In the genomic region with DNA sequence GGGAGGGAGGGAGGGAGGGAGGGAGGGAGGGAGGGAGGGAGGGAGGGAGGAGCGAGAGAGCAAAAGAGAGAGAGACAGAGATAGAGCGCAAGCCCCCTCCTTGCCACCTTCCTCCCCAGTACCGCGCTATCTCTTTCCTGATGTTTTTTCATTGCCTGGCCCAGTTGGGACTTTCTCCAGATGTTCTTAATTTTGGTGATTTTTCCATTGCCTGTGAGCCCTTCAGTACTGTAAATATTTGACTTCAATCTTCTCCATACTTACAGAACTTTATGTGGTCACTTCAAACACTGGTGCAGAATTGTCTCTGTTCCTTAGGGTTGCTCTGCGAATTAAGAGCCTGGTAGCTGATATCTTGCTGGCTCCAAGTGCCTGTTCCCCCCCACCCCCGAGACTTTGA, we compare ENCODE assay signal across 20 mouse cellular contexts. TPM values are rescaled to one million over a fixed set of nuclear protein-coding genes. Genes with fewer than 3 reads are reported as not detected.
DNase-seq lines count a peak whose midpoint lies in the region; ATAC-seq lines count a peak whose summit lies in the region.
"Had no signal": no experiment of that assay in that cellular context is flagged by ENCODE, and none has a peak within 500 bp of the region (broad histone marks: within the 10 kb centered on the region; RNA-seq: fewer than 3 reads in every experiment).

No protein-coding gene starts in this region.

- no peak for ATAC-seq in embryonic facial prominence, embryonic 11.5 days (replicated peaks; ENCODE audit: insufficient number of reproducible peaks, low FRiP score, low TSS enrichment, low read depth)
- no peak for ATAC-seq in hindbrain, embryonic 13.5 days (ENCODE audit: low FRiP score)
- ATAC-seq in embryonic facial prominence, embryonic 12.5 days (ENCODE audit: insufficient number of reproducible peaks, insufficient read depth, low FRiP score, low TSS enrichment): peak; percentile 36; the same call in 1 of the 2 replicates
- ATAC-seq in limb, embryonic 13.5 days (ENCODE audit: low FRiP score, low read depth): no peak
- no peak for ATAC-seq in forebrain, embryonic 12.5 days (ENCODE audit: low FRiP score)
- ATAC-seq: activated CD4-positive, CD25-positive, alpha-beta regulatory T cell, adult 4 months; forebrain, embryonic 16.5 days; intestine, embryonic 16.5 days; Patski had no signal

- no peaks in the 10 kb centered on the region for H3K36me3 ChIP-seq in embryonic facial prominence, embryonic 11.5 days (replicated peaks; ENCODE audit: control insufficient read depth, insufficient read depth, low read depth, low read length)
- no peaks in the 10 kb centered on the region for H3K36me3 ChIP-seq in embryonic facial prominence, embryonic 10.5 days (replicated peaks)
- no peaks in the 10 kb centered on the region for H3K36me3 ChIP-seq in hindbrain, embryonic 10.5 days
- no peaks in the 10 kb centered on the region for H3K36me3 ChIP-seq in hindbrain, embryonic 13.5 days
- no peaks in the 10 kb centered on the region for H3K36me3 ChIP-seq in embryonic facial prominence, embryonic 12.5 days
- no peaks in the 10 kb centered on the region for H3K36me3 ChIP-seq in limb, embryonic 13.5 days
- no peaks in the 10 kb centered on the region for H3K36me3 ChIP-seq in forebrain, embryonic 12.5 days (replicated peaks)
- H3K36me3 ChIP-seq: hindbrain, embryonic 15.5 days had no signal

- no peaks in the 10 kb centered on the region for H3K27me3 ChIP-seq in embryonic facial prominence, embryonic 11.5 days (ENCODE audit: control insufficient read depth, insufficient read depth, low read length)
- H3K27me3 ChIP-seq in embryonic facial prominence, embryonic 10.5 days (replicated peaks; ENCODE audit: low read depth, poor library complexity, severe bottlenecking): no peaks in the 10 kb centered on the region; the same call in 1 of the 2 replicates
- H3K27me3 ChIP-seq in hindbrain, embryonic 10.5 days (ENCODE audit: insufficient read depth, poor library complexity, severe bottlenecking): no peaks in the 10 kb centered on the region
- H3K27me3 ChIP-seq in hindbrain, embryonic 13.5 days: no peaks in the 10 kb centered on the region
- H3K27me3 ChIP-seq in embryonic facial prominence, embryonic 12.5 days: no peaks in the 10 kb centered on the region
- no peaks in the 10 kb centered on the region for H3K27me3 ChIP-seq in limb, embryonic 13.5 days
- no peaks in the 10 kb centered on the region for H3K27me3 ChIP-seq in forebrain, embryonic 12.5 days
- H3K27me3 ChIP-seq: hindbrain, embryonic 15.5 days; Patski had no signal

- H3K4me3 ChIP-seq in embryonic facial prominence, embryonic 11.5 days (ENCODE audit: low read depth, low read length): no peak overlapping the region
- H3K4me3 ChIP-seq in embryonic facial prominence, embryonic 10.5 days: no peak overlapping the region
- no peak overlapping the region for H3K4me3 ChIP-seq in hindbrain, embryonic 10.5 days
- H3K4me3 ChIP-seq in hindbrain, embryonic 13.5 days: no peak overlapping the region
- no peak overlapping the region for H3K4me3 ChIP-seq in embryonic facial prominence, embryonic 12.5 days
- no peak overlapping the region for H3K4me3 ChIP-seq in limb, embryonic 13.5 days
- no peak overlapping the region for H3K4me3 ChIP-seq in forebrain, embryonic 12.5 days (replicated peaks)
- H3K4me3 ChIP-seq: heart, adult 2 months; hindbrain, embryonic 15.5 days had no signal

- peak; percentile 49 for DNase-seq in embryonic facial prominence, embryonic 11.5 days (ENCODE audit: low spot score)
- DNase-seq in embryonic facial prominence, embryonic 10.5 days (ENCODE audit: low spot score): no peak
- no peak for DNase-seq in hindbrain, embryonic 10.5 days (ENCODE audit: low spot score)
- DNase-seq in cerebellum, postnatal 36 days: no peak
- DNase-seq: adrenal gland, postnatal 25 days; cerebellum, adult 18-20 months; cerebellum, adult 9-11 months; gastrocnemius, postnatal 14 days; heart, adult 2 months; heart, postnatal 10 days; kidney, adult 2 months had no signal

- no peak overlapping the region for H3K4me2 ChIP-seq in embryonic facial prominence, embryonic 11.5 days (ENCODE audit: low read depth, low read length)
- no peak overlapping the region for H3K4me2 ChIP-seq in hindbrain, embryonic 13.5 days
- no peak overlapping the region for H3K4me2 ChIP-seq in embryonic facial prominence, embryonic 12.5 days (replicated peaks)
- no peak overlapping the region for H3K4me2 ChIP-seq in limb, embryonic 13.5 days (replicated peaks)
- H3K4me2 ChIP-seq in forebrain, embryonic 12.5 days: no peak overlapping the region
- H3K4me2 ChIP-seq: hindbrain, embryonic 15.5 days had no signal

- H3K4me1 ChIP-seq in embryonic facial prominence, embryonic 11.5 days (ENCODE audit: control insufficient read depth, insufficient read depth, low read length): peaks cover 3% of the 10 kb centered on the region
- peaks cover 45% of the 10 kb centered on the region for H3K4me1 ChIP-seq in embryonic facial prominence, embryonic 10.5 days
- H3K4me1 ChIP-seq in hindbrain, embryonic 10.5 days (replicated peaks): peaks cover 26% of the 10 kb centered on the region
- H3K4me1 ChIP-seq in hindbrain, embryonic 13.5 days (replicated peaks): 0 out of 2 replicates have a peak, but pooled peaks cover 4% of the 10 kb centered on the region
- peaks cover 36% of the 10 kb centered on the region for H3K4me1 ChIP-seq in embryonic facial prominence, embryonic 12.5 days
- peaks cover 42% of the 10 kb centered on the region for H3K4me1 ChIP-seq in limb, embryonic 13.5 days
- peaks cover 10% of the 10 kb centered on the region; the same call in 1 of the 2 replicates for H3K4me1 ChIP-seq in forebrain, embryonic 12.5 days
- H3K4me1 ChIP-seq: hindbrain, embryonic 15.5 days had no signal

- no peak overlapping the region for H3K9ac ChIP-seq in embryonic facial prominence, embryonic 11.5 days (replicated peaks; ENCODE audit: low read length)
- no peak overlapping the region for H3K9ac ChIP-seq in hindbrain, embryonic 13.5 days
- no peak overlapping the region for H3K9ac ChIP-seq in embryonic facial prominence, embryonic 12.5 days
- H3K9ac ChIP-seq in limb, embryonic 13.5 days: no peak overlapping the region
- no peak overlapping the region for H3K9ac ChIP-seq in forebrain, embryonic 12.5 days
- H3K9ac ChIP-seq: hindbrain, embryonic 15.5 days had no signal

- WGBS in embryonic facial prominence, embryonic 11.5 days: 69% methylated on average over 6 of the region's 6 CpGs
- WGBS in embryonic facial prominence, embryonic 10.5 days: 81% methylated on average over 6 of the region's 6 CpGs
- WGBS in hindbrain, embryonic 10.5 days: 89% methylated on average over 5 of the region's 6 CpGs
- 74% methylated on average over 6 of the region's 6 CpGs for WGBS in hindbrain, embryonic 13.5 days
- WGBS in embryonic facial prominence, embryonic 12.5 days: 35% methylated on average over 6 of the region's 6 CpGs
- 63% methylated on average over 5 of the region's 6 CpGs for WGBS in limb, embryonic 13.5 days
- WGBS in forebrain, embryonic 12.5 days: 87% methylated on average over 4 of the region's 6 CpGs

- no peak overlapping the region; the same call in 1 of the 2 replicates for H3K27ac ChIP-seq in embryonic facial prominence, embryonic 11.5 days (replicated peaks; ENCODE audit: low read depth, low read length)
- H3K27ac ChIP-seq in embryonic facial prominence, embryonic 10.5 days (replicated peaks): no peak overlapping the region
- 0 out of 2 replicates have a peak overlapping the region, but pooled peaks have one; percentile 23 for H3K27ac ChIP-seq in hindbrain, embryonic 10.5 days
- no peak overlapping the region for H3K27ac ChIP-seq in hindbrain, embryonic 13.5 days
- peak overlapping the region; percentile 55 for H3K27ac ChIP-seq in embryonic facial prominence, embryonic 12.5 days
- H3K27ac ChIP-seq in limb, embryonic 13.5 days: peak overlapping the region; percentile 0; the same call in 1 of the 2 replicates
- H3K27ac ChIP-seq in forebrain, embryonic 12.5 days: no peak overlapping the region
- H3K27ac ChIP-seq: heart, adult 2 months; hindbrain, embryonic 15.5 days had no signal

- no peaks in the 10 kb centered on the region; the same call in 1 of the 2 replicates for H3K9me3 ChIP-seq in embryonic facial prominence, embryonic 11.5 days (replicated peaks; ENCODE audit: control insufficient read depth, low read length)
- H3K9me3 ChIP-seq in embryonic facial prominence, embryonic 10.5 days: no peaks in the 10 kb centered on the region
- H3K9me3 ChIP-seq in hindbrain, embryonic 10.5 days: 0 out of 2 replicates have a peak, but pooled peaks cover 5% of the 10 kb centered on the region
- no peaks in the 10 kb centered on the region for H3K9me3 ChIP-seq in hindbrain, embryonic 13.5 days
- H3K9me3 ChIP-seq in embryonic facial prominence, embryonic 12.5 days: no peaks in the 10 kb centered on the region
- H3K9me3 ChIP-seq in limb, embryonic 13.5 days: no peaks in the 10 kb centered on the region; the same call in 1 of the 2 replicates
- H3K9me3 ChIP-seq in forebrain, embryonic 12.5 days: no peaks in the 10 kb centered on the region
- H3K9me3 ChIP-seq: hindbrain, embryonic 15.5 days had no signal

RNA-seq across cellular contexts. Expression of a gene that starts 50.1 kb away (rescaled TPM):
- 235 and 239 TPM in 2 replicates for polyA plus RNA-seq in embryonic facial prominence, embryonic 11.5 days (2014; fragmentation: Nextera tagmentation; extraction: Ambion mirVana)
- polyA plus RNA-seq in embryonic facial prominence, embryonic 10.5 days (2016; fragmentation: Nextera tagmentation; extraction: Ambion mirVana): 193 and 200 TPM in 2 replicates
- 193 and 195 TPM in 2 replicates for polyA plus RNA-seq in hindbrain, embryonic 10.5 days (2016; fragmentation: Nextera tagmentation; extraction: Ambion mirVana)
- 164 and 178 TPM in 2 replicates for polyA plus RNA-seq in hindbrain, embryonic 13.5 days (2015; fragmentation: Nextera tagmentation; extraction: Ambion mirVana)
- polyA plus RNA-seq in embryonic facial prominence, embryonic 12.5 days (2016; fragmentation: Nextera tagmentation; extraction: Ambion mirVana): 184 and 190 TPM in 2 replicates
- 188 and 193 TPM in 2 replicates for polyA plus RNA-seq in limb, embryonic 13.5 days (2015; fragmentation: Nextera tagmentation; extraction: Ambion mirVana)
- polyA plus RNA-seq in forebrain, embryonic 12.5 days (2016; fragmentation: Nextera tagmentation; extraction: Ambion mirVana): 171 and 177 TPM in 2 replicates

Comparison
In these comparisons a context has a peak if more than half of its experiments do, and no peak if none do; other contexts are left out.
1. H3K27ac ChIP-seq: peak in hindbrain, embryonic 10.5 days (single experiment), embryonic facial prominence, embryonic 12.5 days (single experiment) and limb, embryonic 13.5 days (single experiment); none in embryonic facial prominence, embryonic 11.5 days (single experiment), embryonic facial prominence, embryonic 10.5 days (single experiment), hindbrain, embryonic 13.5 days (single experiment) and forebrain, embryonic 12.5 days (single experiment).